Mouse (Mus musculus) small intestine, adult 2 months (tissue): ENCODE data around the gene Cxcr5.

Source experiments
- CTCF ChIP-seq: fragments of 200-500 bp; IDR thresholded peaks from 2 replicates; pipeline ENCODE4 v1.5.1; 2012; ENCODE audit warnings: low read depth, mild to moderate bottlenecking, control low read depth, inconsistent platforms, low read length, moderate library complexity, mixed read lengths; ENCODE audit not compliant: insufficient replicate concordance, insufficient read length; ENCODE audit errors: extremely low read depth
- POLR2A ChIP-seq: fragments of 200-500 bp; IDR thresholded peaks from 2 replicates; pipeline ENCODE4 v1.6.1; 2012; ENCODE audit warnings: low read depth, mild to moderate bottlenecking, control low read depth, inconsistent platforms, low read length, moderate library complexity

- TF ChIP-seq POLR2A (no peak), CTCF (no peak)
Measured at GRCm38 (mm10) chr9:44484311-44485104, 77.2 kb downstream of the Cxcr5 start.
